Mouse (Mus musculus) left cerebral cortex, postnatal 25 days (tissue): ENCODE measurements at regions not wholly inside any gene's neighbourhood (a gene's known extent, or its start where the extent isn't known, plus 50 kb on each side); places are given as distances from the start of the nearest gene placed in this dataset.

Source experiments
- DNase-seq, 2 experiments: peaks; one replicate each; pipeline ENCODE4 v3.0.0; 2022; ENCODE audit warnings: low spot score in 2 of 2, mixed read lengths in 1 of 2
- intact Hi-C: fragments of 180-260 bp; cut with DNase I; formaldehyde crosslinking; loops from one replicate; pipeline ENCODE4 v1.15.1; 2025

- DNase-seq = no peak
- intact Hi-C loops = no loop called here
Measured at GRCm38 (mm10) chr6:93194741-93195140, 251.4 kb upstream of the Adamts9 start.

- no peak for DNase-seq
- intact Hi-C loops = no loop called here
Measured at GRCm38 (mm10) chr6:93192980-93193379, 249.7 kb upstream of the Adamts9 start.

- intact Hi-C loops = no loop called here
- no peak for DNase-seq
Measured at GRCm38 (mm10) chr6:93190986-93191385, 247.7 kb upstream of the Adamts9 start.

- peak; percentile 10 to 19 for DNase-seq
- intact Hi-C loops = no loop called here
Measured at GRCm38 (mm10) chr6:93168526-93168925, 225.2 kb upstream of the Adamts9 start.

- intact Hi-C loops = no loop called here
- no peak for DNase-seq
Measured at GRCm38 (mm10) chr6:93167281-93167680, 224.0 kb upstream of the Adamts9 start.

GRCm38 (mm10) chr6:93165942-93166341 is 222.7 kb upstream of the Adamts9 start:
- no peak for DNase-seq
- intact Hi-C loops = no loop called here

DNA sequence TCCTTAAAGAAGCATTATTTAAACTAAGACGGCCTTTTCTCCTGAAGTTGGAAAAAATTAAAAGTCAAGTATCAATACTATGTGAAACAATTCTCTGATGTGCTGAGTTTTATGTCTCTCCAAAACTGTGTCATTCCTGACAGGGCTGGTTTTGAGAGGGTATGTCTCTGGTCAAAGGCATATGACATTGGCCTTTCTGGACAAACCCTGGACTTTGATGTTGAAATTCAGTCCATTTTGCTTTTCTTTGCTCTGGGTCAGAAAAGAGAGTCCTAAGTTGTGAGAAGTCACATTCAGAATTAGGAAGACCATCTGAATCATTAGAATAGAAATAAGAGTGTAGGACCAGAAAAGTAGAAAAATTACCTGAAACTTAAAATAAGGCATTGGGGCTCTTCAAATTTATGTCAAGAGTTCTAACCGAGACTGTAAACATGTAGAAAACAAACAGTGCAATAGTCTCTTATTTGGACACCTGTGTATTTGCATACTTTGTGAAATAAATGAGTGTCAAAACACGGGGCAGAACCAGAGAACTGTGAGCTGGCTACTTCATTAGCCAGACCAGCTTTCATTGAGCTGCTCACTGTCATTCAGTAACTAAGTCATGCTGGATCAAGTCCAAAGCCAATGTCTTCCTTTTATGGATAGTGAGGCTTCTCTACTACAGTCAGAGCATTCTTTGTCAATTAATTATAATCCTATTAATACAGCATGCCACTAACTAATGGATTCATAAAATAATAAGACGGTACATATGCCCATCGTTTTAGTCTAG is 209.3 kb upstream of the Adamts9 start:
- intact Hi-C loops = no loop called here
- DNase-seq = no peak

- intact Hi-C loops = no loop called here
- no peak for DNase-seq
Measured at GRCm38 (mm10) chr6:93150531-93150930, 207.2 kb upstream of the Adamts9 start.

GRCm38 (mm10) chr6:93149956-93150355 is 206.7 kb upstream of the Adamts9 start:
- DNase-seq = no peak
- intact Hi-C loops = no loop called here

DNA sequence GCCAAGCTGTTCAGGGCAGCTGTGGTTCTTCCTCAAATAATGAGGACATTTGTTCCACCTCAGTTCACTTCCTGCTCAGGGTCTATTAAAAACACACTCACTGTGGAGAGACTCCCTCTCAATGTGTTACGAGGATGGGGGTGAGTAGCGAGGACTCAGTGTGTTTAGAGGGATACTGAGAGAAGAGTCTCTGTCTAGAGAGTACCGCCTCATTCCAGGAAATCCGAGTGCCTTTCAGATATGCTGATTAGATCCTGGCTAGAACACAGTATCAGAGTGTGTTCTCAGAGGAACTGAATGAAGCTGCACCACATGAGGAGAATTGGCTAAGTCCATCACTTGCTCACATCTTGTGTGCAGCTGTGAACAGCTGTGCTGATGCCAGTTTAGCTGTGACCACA is 197.0 kb upstream of the Adamts9 start:
- peak; percentile 19 to 37 for DNase-seq
- intact Hi-C loops = no loop called here

- DNase-seq = peak in 1 of 2 experiments; percentile 12
- intact Hi-C loops = no loop called here
Measured at GRCm38 (mm10) chr6:93133940-93134339, 190.6 kb upstream of the Adamts9 start.

DNA sequence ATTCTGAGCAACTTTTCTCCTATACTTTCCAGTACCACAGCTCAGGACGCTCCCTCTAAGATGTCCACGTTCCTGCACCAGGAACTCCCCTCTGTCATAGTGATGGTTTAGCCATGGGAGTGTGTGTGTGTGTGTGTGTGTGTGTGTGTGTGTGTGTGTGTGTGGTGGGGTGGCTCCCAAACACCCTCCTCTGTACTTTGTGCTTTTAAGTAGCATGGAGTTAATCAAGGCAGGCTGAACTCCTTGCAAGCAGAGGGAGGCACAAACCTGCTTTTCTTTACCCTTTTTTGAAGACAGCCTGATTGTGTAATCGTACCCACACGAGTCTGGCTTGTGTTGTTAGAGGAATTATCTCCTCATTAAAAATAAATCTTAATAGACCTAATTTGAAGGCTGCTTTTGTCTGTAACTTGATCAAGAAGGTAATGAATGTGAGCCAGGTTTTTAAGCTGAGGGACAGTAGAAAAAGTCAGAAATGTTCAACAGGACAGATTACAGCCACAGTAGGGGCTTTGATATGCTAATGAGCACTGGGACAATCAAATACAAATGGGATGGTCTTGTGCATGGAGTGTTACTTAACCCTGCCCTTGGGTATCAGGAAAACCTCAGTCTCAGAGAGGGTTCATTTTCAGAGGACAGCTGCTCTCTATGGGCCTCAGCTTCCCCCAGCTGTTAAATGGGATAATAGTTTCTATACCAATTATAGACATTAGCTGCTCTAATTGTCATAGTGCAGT is 187.8 kb upstream of the Adamts9 start:
- intact Hi-C loops = no loop called here
- DNase-seq = no peak

- intact Hi-C loops = no loop called here
- DNase-seq = no peak
Measured at GRCm38 (mm10) chr6:93119482-93119881, 176.2 kb upstream of the Adamts9 start.

- intact Hi-C loops = no loop called here
Measured at GRCm38 (mm10) chr6:93113361-93113760, 170.1 kb upstream of the Adamts9 start.

GRCm38 (mm10) chr6:93094730-93095360 is 151.6 kb upstream of the Adamts9 start:
- DNase-seq = no peak
- intact Hi-C loops = no loop called here

More at GRCm38 (mm10) chr6:93113361-93113760, 170.1 kb upstream of the Adamts9 start:
- DNase-seq = peak in 1 of 2 experiments; percentile 1

DNA sequence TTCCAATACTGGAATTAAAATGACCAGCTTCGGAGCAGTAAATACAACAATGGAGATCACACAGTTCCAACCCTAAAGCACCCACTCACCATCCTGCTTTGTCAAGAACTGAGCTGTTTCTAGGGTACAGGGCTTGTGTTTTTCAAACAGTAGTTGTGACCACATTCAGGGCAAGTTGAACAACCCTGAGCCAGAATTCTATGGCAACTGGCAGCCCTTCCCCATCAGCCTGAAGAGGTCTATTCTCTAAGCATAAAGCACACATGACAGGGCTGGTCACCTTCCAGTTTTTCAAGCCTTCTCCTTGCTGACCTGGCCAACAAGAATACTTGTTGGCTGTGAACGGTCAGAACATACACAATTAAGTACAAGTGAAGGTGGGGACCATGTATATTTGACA is 150.5 kb upstream of the Adamts9 start:
- DNase-seq = peak in 1 of 2 experiments; percentile 2
- intact Hi-C loops = no loop called here

DNA sequence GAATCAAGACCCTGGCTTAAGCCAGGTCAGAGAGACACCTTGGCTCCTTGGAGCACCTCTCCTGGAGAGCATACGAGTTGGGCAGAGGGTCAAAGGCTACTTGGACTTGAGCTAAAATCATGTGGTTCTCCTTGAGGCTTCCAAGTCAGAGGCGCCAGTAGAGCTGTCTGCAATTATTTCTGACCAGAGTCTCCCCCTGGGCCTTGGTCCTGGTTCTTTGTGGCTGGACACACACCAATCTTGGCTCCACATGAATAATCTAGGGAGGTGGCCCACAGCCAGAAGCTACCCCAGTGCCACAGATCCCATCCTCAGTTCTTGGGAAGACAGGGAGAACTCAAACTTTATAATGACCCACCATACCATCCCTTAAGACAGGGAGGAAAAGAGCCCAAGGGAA is 144.0 kb upstream of the Adamts9 start:
- peak in 1 of 2 experiments; percentile 4 for DNase-seq
- intact Hi-C loops = no loop called here

GRCm38 (mm10) chr6:93084286-93084685 is 141.0 kb upstream of the Adamts9 start:
- DNase-seq = no peak
- intact Hi-C loops = no loop called here

DNA sequence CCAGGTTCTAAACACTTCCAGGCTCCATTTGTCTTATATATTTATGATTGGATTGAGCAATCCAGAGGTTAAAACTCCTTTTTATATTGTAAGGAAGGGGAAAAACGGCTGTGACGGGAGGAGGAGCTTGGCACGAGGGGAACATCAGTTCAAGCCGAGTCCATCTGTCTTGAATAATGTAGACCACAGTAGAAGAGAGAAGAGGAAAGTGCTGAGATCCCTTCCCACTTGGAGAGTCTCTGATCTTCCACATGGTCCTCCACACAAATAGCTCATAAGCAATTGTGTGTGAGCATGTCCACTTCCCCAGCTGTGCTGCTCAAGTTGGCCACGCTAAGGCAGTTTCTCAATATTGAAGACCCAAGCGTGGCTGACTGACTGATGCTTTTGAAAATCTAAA is 140.4 kb upstream of the Adamts9 start:
- DNase-seq = no peak

DNA sequence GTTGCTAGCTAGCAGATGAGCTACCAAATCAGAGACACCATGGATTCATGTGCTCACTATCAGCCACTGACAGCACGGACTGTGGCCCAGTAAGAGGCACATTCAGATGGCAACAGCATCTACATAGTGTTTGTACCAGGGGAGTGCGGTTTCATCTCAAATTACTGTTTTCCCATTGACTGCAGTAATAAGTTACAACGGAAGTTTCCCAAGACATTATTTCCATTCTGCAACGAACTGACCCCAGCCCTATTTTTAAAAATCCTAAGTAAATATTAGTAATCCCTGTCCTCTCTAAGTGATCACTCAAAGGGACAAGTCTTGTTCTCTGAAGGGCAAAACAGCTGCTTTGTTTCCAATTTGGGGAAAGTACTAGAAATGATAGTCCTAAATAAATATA is 138.9 kb upstream of the Adamts9 start:
- intact Hi-C loops = no loop called here
- no peak for DNase-seq

More for the DNA sequence above, 140.4 kb upstream of the Adamts9 start:
- intact Hi-C loops = no loop called here

- DNase-seq = no peak
- intact Hi-C loops = no loop called here
Measured at GRCm38 (mm10) chr6:93076681-93077080, 133.4 kb upstream of the Adamts9 start.
